In the genomic region with DNA sequence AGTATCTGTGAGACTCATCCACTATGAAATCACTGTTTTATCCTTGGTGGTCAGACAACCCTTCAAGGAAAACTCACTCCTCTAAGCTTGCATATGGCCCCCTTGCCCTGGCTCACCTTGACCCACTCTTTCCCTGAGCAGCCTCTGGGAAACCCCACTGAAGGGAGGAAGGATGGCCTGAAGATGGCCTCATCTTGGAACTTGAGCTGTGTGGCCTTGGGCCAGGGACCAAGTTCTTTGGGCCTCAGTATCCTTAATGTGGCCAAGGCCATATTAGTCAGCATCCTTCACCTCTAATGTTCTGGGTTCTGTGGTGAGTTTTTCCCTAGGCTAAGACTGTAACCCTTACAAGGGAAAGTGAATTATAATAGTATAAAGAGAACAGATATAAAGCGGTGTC, we compare ENCODE assay signal across 18 mouse cellular contexts.
"Had no signal": no experiment of that assay in that cellular context is flagged by ENCODE, and none has a peak within 500 bp of the region (broad histone marks: within the 10 kb centered on the region; RNA-seq: fewer than 3 reads in every experiment).

No protein-coding gene starts in this region.

- ATAC-seq: intestine, postnatal 0 days; liver, embryonic 12.5 days; midbrain, embryonic 15.5 days had no signal

- DNase-seq: layer of hippocampus, adult 9-11 months; liver; lung, adult 2 months; right cerebral cortex, postnatal 25 days; spleen, adult 18-20 months; thymus, adult 18-20 months; thymus, postnatal 36 days had no signal

- H3K9me3 ChIP-seq: kidney, embryonic 15.5 days; limb, embryonic 10.5 days; limb, embryonic 13.5 days; liver, embryonic 12.5 days; liver, embryonic 15.5 days; midbrain, embryonic 12.5 days; midbrain, embryonic 15.5 days; neural tube, embryonic 13.5 days had no signal

- H3K4me3 ChIP-seq: kidney, embryonic 15.5 days; layer of hippocampus, adult 2 months; limb, embryonic 10.5 days; limb, embryonic 13.5 days; liver, embryonic 12.5 days; liver, embryonic 15.5 days; midbrain, embryonic 12.5 days; midbrain, embryonic 15.5 days; neural tube, embryonic 13.5 days had no signal

- H3K4me2 ChIP-seq: kidney, embryonic 15.5 days; limb, embryonic 13.5 days; liver, embryonic 12.5 days; liver, embryonic 15.5 days; midbrain, embryonic 12.5 days; midbrain, embryonic 15.5 days; neural tube, embryonic 13.5 days had no signal

- H3K27me3 ChIP-seq: kidney, embryonic 15.5 days; liver, embryonic 12.5 days; liver, embryonic 15.5 days; midbrain, embryonic 12.5 days; midbrain, embryonic 15.5 days; neural tube, embryonic 13.5 days had no signal

- H3K36me3 ChIP-seq: kidney, embryonic 15.5 days; limb, embryonic 10.5 days; limb, embryonic 13.5 days; liver, embryonic 12.5 days; liver, embryonic 15.5 days; midbrain, embryonic 12.5 days; midbrain, embryonic 15.5 days; neural tube, embryonic 13.5 days had no signal

- H3K9ac ChIP-seq: kidney, embryonic 15.5 days; limb, embryonic 13.5 days; liver, embryonic 12.5 days; liver, embryonic 15.5 days; midbrain, embryonic 12.5 days; midbrain, embryonic 15.5 days; neural tube, embryonic 13.5 days had no signal

- H3K27ac ChIP-seq: kidney, embryonic 15.5 days; layer of hippocampus, adult 2 months; limb, embryonic 10.5 days; limb, embryonic 13.5 days; liver, embryonic 12.5 days; liver, embryonic 15.5 days; macrophage; midbrain, embryonic 12.5 days; midbrain, embryonic 15.5 days; neural tube, embryonic 13.5 days had no signal

- H3K4me1 ChIP-seq: liver, embryonic 12.5 days; liver, embryonic 15.5 days had no signal
